Mouse (Mus musculus) T-helper 1 cell (primary cell): ENCODE data around the gene Olfr821.
"Not testable (repeated sequence)": the region's sequence is repeated elsewhere in the genome, so short reads cannot be mapped to it uniquely, and the experiment has no call there.

Experiments used
- in situ Hi-C: fragments of 300-600 bp; cut with MboI, MseI; formaldehyde crosslinking; loops from one replicate; pipeline ENCODE4 v1.15.1; 2025; ENCODE audit warnings: high pct_unique_total_duplicates

Olfr821 gene

DNA sequence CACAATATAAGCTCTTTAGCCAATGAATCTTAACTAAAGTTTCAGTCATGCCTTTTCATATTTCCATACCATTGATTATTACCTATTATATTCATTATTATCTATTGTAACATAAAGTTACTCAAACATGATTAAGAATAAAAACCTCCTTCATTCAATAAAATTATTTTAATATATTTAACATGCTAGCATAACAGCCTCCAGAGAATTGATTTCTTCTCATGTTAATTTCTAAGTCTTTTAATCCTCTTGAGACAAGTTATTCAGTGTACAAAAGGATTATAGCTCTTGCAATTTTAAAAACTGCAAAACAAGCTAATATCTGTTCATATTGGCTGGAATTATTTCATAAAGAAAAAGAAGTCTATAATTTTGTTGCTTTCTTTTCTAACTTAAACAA lies at the start of gene Olfr821:
Gene Olfr821 (plus strand): TSS at position 301 of the 400 bp plus-strand sequence.
- in situ Hi-C loops = no loop called here

DNA sequence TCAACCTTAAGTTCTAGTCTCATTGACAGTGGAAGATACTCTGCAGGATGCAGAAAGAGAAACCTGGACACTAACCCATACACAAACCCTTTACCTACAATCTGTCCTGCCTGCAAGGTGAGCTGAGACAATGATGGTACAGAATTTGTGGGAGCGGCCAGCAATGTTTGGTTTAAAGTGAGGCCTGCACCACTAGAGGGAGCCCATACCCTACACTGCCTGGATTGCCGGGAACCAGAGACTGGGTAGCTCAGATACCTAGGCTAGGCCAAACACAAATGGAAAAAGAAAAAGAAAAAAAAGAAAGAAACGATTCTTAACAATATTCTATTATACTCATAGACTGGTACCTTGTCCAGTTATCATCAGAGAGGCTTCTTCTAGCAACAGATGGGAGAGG lies 48.3 kb upstream of the Olfr821 start:
- in situ Hi-C loops = not testable (repeated sequence)

- in situ Hi-C loops = not testable (repeated sequence)
Observed at GRCm38 (mm10) chr10:129984962-129985361, 45.2 kb upstream of the Olfr821 start, which contains the start of gene Gm10310. Gm10310 (minus strand) TSS chr10:129985062.

GRCm38 (mm10) chr10:130004104-130004503 lies 26.0 kb upstream of the Olfr821 start:
- in situ Hi-C loops = not testable (repeated sequence)

- in situ Hi-C loops = not testable (repeated sequence)
Observed at GRCm38 (mm10) chr10:130005366-130005765, 24.8 kb upstream of the Olfr821 start.

GRCm38 (mm10) chr10:130012321-130012720 lies 17.8 kb upstream of the Olfr821 start, which contains the start of gene Olfr820:
Olfr820 (plus strand) TSS chr10:130012621.
- in situ Hi-C loops = no loop called here

- in situ Hi-C loops = no loop called here
Observed at GRCm38 (mm10) chr10:130037096-130037495, 6.9 kb downstream of the Olfr821 start.

- in situ Hi-C loops = no loop called here
Observed at GRCm38 (mm10) chr10:130070910-130071309, 40.8 kb downstream of the Olfr821 start, which contains the start of gene Olfr822. Olfr822 (plus strand) TSS chr10:130071210.
